Mouse (Mus musculus): Measurements from ENCODE around the gene Galnt10. TPM values are rescaled to one million over a fixed set of nuclear protein-coding genes. Genes with fewer than 3 reads are reported as not detected.

Gene Galnt10
- polyA plus RNA-seq, 1 experiment from 2014 or later: 13.8 TPM

DNA sequence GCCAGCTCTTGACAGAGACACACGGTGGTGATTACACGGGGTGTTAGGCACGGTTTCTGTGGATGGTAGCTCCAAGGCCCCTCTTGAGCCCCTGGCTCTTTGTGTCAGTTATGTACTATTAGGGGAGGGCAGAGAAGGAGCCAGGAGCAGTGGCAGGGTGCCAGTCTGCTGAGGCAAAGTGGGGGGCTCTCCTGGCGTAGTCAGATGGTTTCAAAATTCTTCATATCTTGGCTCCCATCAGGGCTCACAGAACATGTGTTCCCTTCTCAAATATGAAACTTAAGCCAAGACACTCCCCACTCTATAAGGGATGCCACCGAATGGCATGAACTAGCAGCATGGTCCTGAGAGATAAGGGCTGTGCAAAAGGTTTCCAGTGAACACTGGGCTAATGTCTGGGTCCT, 20.8 kb upstream of the Galnt10 start:
- H3K36me3 ChIP-seq (ENCODE audit: inconsistent target): no peaks in the 10 kb centered on the region
- H3K4me3 ChIP-seq (ENCODE audit: inconsistent target): no peak overlapping the region
- WGBS (ENCODE audit: missing documents): 45% methylated on average over 5 of the region's 5 CpGs
- no peaks in the 10 kb centered on the region for H3K79me2 ChIP-seq (ENCODE audit: inconsistent target)
- no peak overlapping the region for H3K27ac ChIP-seq

DNA sequence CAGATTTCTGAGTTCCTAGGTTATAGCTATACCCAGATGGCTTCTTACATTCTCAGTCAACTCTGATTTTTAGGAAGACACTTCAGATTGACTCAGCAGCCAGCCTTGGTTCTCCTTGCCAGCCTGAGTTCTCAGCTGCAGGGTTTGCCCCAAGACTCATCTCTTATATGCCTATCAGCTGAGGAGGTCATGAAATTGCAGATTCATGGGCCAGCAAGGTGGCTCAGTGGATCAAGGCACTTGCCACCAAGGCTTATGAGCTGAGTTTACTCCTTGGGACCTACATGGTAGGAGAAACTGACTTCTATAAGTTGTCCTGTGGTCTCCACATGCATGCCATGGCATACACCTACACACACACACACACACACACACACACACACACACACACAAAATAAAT, 19.8 kb upstream of the Galnt10 start:
- no peaks in the 10 kb centered on the region for H3K79me2 ChIP-seq (ENCODE audit: inconsistent target)
- no peak overlapping the region for H3K4me3 ChIP-seq (ENCODE audit: inconsistent target)
- no peaks in the 10 kb centered on the region for H3K36me3 ChIP-seq (ENCODE audit: inconsistent target)
- H3K27ac ChIP-seq: no peak overlapping the region

DNA sequence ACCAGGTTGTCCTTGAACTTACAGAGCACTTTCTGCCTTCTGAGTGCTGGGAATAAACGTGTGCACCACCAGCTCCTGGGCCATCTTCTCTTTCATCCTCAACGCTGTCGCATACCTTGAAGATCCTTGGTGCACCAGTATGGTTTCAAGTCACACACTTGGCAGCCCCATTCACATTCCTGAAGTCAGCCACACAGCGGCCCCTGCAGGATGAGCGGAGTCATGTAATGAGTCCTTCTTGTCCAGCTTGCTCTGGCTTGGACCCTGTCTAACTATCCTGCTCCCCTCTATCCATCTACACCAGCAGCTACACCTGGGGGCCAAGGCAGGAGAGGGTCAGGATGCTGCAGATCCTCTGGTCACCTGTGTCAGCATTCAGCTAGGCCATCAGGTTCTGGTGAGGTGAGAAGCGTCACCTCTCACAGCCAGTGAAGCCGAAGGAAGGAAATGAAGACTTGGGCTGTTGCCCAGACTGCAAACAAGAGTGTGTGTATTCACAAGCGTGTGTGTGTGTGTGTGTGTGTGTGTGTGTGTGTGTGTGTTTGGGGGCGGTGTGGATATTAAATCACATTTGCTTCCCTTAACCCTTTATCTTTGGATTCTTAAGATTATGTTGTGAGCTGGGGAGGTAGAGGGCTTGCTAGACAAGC, 18.0 kb upstream of the Galnt10 start:
- no peak overlapping the region for H3K4me3 ChIP-seq (ENCODE audit: inconsistent target)
- no peak overlapping the region for H3K27ac ChIP-seq
- H3K36me3 ChIP-seq (ENCODE audit: inconsistent target): no peaks in the 10 kb centered on the region
- WGBS (ENCODE audit: missing documents): 43% methylated on average over 9 of the region's 9 CpGs
- no peaks in the 10 kb centered on the region for H3K79me2 ChIP-seq (ENCODE audit: inconsistent target)

DNA sequence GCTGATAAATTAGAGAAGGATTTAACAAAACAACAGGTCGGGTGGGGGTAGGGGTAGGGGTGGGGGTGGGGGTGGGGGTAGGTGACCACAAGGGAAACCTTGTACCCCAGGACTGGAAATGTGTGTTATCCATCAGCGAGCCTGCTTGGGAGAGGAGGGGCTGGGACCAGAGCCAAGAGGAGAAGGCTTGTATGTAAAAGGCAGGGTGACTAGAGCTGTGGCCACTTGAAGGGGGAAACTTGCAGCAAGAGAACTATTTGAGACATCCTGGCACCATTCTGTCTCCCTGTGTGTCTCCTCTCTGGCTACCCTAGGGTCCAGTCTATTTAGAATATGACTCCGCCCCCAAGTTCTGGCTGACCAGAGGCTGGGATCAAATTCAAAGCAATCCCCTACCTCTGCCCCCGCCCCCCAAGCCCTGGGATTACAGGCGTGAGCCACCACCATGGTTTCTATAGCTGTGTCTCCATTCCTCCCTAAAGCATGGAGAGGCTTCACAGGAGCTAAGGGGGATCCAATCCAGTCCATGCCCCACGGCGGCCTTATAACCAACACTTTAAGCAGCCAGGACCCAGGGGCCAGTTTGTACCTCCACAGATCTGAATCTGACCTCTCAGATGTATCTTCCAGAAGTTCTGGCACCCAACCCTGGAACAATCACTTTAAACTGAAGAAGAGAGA, 13.3 kb upstream of the Galnt10 start:
- WGBS (ENCODE audit: missing documents): 84% methylated on average over 7 of the region's 7 CpGs
- Histone ChIP-seq H3K27ac (no peak overlapping the region), H3K4me3 (ENCODE audit: inconsistent target) (no peak overlapping the region), H3K36me3 (ENCODE audit: inconsistent target) (no peaks in the 10 kb centered on the region), H3K79me2 (ENCODE audit: inconsistent target) (no peaks in the 10 kb centered on the region)

DNA sequence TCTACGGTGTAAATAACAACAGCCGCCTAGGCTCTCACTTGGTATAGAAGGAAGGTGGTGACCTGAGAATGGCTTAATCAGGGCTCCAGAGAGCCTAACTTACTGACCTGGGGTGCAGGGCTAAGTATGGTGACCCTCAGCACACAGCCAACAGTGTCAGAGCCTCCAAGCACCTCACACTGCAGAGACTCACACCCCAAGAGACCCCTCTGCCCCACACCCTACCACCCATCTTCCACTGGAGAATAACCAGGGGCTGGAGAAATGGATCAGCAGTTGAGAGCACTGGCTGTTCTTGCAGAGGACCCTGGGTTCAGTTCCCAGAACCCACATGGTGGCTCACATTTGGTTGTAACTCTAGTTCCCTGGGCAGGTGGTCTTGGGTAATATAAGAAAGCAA, 12.2 kb upstream of the Galnt10 start:
- H3K79me2 ChIP-seq (ENCODE audit: inconsistent target): no peaks in the 10 kb centered on the region
- no peaks in the 10 kb centered on the region for H3K36me3 ChIP-seq (ENCODE audit: inconsistent target)
- no peak overlapping the region for H3K27ac ChIP-seq
- H3K4me3 ChIP-seq (ENCODE audit: inconsistent target): no peak overlapping the region
- 100% methylated on average over 2 of the region's 2 CpGs for WGBS (ENCODE audit: missing documents)

- no peaks in the 10 kb centered on the region for H3K79me2 ChIP-seq (ENCODE audit: inconsistent target)
- no peak overlapping the region for H3K27ac ChIP-seq
- no peak overlapping the region for H3K4me3 ChIP-seq (ENCODE audit: inconsistent target)
- H3K36me3 ChIP-seq (ENCODE audit: inconsistent target): no peaks in the 10 kb centered on the region
- 49% methylated on average over 6 of the region's 6 CpGs for WGBS (ENCODE audit: missing documents)
These were observed 11.2 kb upstream of the Galnt10 start for GRCm38 (mm10) chr11:57633975-57634585.

DNA sequence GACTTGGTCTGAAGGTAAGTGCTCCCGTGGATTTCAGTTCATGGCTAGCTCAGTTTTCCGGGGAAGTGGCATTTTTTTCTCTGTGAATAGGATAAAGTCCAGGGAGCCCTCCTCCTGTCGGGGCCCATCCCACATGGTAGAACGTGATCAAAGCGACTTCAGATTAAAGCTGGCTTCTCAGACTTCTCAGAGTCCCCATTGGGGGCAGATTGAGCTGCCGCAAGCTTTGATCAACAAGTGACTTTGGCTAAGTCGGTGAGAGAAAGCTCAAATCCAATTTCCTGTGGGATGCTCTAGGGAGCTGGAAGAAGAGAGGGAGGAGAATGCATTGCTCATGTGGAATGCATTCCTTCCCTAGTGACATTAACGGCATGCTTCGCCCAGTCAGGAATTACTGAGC, 10.1 kb upstream of the Galnt10 start:
- WGBS (ENCODE audit: missing documents): 86% methylated on average over 9 of the region's 9 CpGs

DNA sequence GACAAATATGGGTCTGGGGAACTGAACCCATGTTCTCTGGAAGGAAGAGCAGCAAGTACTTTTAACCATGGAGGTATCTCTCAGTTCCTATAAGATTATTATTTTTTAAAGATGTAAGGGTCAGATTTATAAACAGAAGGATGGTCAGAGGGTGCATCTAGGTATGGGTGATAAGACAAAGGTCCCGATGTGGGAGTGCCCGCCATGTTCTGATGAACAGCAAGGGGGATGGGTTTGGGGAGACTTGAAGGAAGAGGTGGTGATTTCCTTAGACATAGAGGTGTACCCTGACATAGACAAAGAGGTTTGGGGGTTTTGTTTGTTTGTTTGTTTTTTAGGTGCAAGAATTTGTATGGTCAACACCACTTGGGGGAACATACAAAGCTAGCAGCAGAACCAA, 1.6 kb upstream of the Galnt10 start:
- WGBS (ENCODE audit: missing documents): 60% methylated on average over 2 of the region's 2 CpGs
- H3K27ac ChIP-seq: peak overlapping the region; percentile 97
- peaks cover 22% of the 10 kb centered on the region; the same call in 1 of the 2 replicates for H3K79me2 ChIP-seq (ENCODE audit: inconsistent target)
- peak overlapping the region; percentile 76 for H3K4me3 ChIP-seq (ENCODE audit: inconsistent target)
- H3K36me3 ChIP-seq (ENCODE audit: inconsistent target): no peaks in the 10 kb centered on the region

More for the DNA sequence above, 10.1 kb upstream of the Galnt10 start:
- no peak overlapping the region for H3K4me3 ChIP-seq (ENCODE audit: inconsistent target)
- H3K79me2 ChIP-seq (ENCODE audit: inconsistent target): no peaks in the 10 kb centered on the region
- no peaks in the 10 kb centered on the region for H3K36me3 ChIP-seq (ENCODE audit: inconsistent target)
- no peak overlapping the region for H3K27ac ChIP-seq

GRCm38 (mm10) chr11:57644245-57645017, 811 bp upstream of the Galnt10 start:
- Histone ChIP-seq H3K27ac (peak overlapping the region; percentile 97), H3K4me3 (ENCODE audit: inconsistent target) (peak overlapping the region; percentile 76)
- 2% methylated on average over 30 of the region's 30 CpGs for WGBS (ENCODE audit: missing documents)

DNA sequence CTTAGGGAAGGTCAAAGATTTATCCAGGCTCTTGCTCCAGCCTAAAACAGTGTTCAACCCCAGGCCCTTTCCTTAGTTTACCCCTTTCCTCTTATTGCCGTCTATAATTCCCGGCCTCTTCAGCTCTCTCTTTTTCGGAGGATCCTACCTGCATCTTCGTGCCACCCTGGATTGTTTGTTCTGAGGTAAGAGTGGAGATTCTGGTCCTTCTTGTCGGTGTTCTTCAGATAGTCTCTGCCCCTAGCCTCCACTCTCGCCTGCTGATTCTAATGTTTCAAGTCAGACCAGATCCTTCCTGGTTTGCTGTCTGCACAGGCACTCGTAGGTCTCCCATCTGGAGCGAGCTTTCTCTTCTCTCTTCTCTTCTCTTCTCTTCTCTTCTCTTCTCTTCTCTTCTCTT, 605 bp downstream of the Galnt10 start:
- H3K4me3 ChIP-seq (ENCODE audit: inconsistent target): peak overlapping the region; percentile 46
- H3K27ac ChIP-seq: no peak overlapping the region
- H3K36me3 ChIP-seq (ENCODE audit: inconsistent target): no peaks in the 10 kb centered on the region
- peaks cover 42% of the 10 kb centered on the region; the same call in 1 of the 2 replicates for H3K79me2 ChIP-seq (ENCODE audit: inconsistent target)
- 26% methylated on average over 8 of the region's 8 CpGs for WGBS (ENCODE audit: missing documents)

More at GRCm38 (mm10) chr11:57644245-57645017, 811 bp upstream of the Galnt10 start:
- H3K36me3 ChIP-seq (ENCODE audit: inconsistent target): no peaks in the 10 kb centered on the region
- H3K79me2 ChIP-seq (ENCODE audit: inconsistent target): peaks cover 28% of the 10 kb centered on the region; the same call in 1 of the 2 replicates

DNA sequence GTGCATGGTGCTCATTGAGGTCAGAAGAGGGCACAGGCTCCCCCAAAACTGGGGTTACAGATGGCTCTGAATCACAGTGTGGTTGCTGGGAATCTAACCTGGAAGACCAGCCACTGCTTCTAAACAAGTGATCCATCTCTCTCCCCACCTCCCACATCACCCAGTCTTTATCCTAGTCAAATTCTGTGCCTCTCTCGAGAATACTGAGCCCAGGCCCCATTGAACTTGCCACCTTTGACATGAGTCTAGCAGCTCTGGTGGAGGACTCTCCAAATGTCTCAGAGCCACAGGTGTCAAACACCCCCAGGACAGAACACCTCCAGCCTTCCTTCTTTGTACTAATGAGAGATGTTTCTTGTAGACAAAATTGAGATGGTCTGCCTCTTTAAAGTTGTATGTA, 1.2 kb downstream of the Galnt10 start:
- Histone ChIP-seq H3K27ac (no peak overlapping the region), H3K4me3 (ENCODE audit: inconsistent target) (no peak overlapping the region), H3K79me2 (ENCODE audit: inconsistent target) (peaks cover 47% of the 10 kb centered on the region; the same call in 1 of the 2 replicates), H3K36me3 (ENCODE audit: inconsistent target) (no peaks in the 10 kb centered on the region)
- 17% methylated on average over 1 of the region's 1 CpGs for WGBS (ENCODE audit: missing documents)

GRCm38 (mm10) chr11:57646940-57647339, 1.7 kb downstream of the Galnt10 start:
- 96% methylated on average over 8 of the region's 8 CpGs for WGBS (ENCODE audit: missing documents)
- Histone ChIP-seq H3K4me3 (ENCODE audit: inconsistent target) (no peak overlapping the region), H3K36me3 (ENCODE audit: inconsistent target) (no peaks in the 10 kb centered on the region), H3K27ac (no peak overlapping the region), H3K79me2 (ENCODE audit: inconsistent target) (peaks cover 53% of the 10 kb centered on the region; the same call in 1 of the 2 replicates)

DNA sequence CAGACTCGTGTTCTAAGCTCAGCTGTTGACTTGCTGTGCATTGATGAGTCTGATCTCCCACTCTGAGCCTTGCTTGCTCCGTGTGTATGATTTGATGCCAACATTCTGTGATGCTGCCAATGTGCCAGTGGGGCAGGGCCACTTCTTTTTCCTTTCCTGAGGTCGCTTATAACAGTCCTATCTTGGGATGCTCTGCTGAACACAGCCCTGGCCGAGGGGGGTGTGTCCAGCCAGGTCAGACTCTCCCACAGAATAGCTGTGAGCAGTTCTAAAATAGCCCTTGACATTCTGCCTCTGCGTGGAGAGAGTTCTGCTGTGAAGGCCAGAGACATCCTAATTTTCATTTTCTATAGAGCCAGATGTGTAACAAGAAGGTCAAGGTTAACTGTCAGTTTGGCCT, 2.2 kb downstream of the Galnt10 start:
- Histone ChIP-seq H3K79me2 (ENCODE audit: inconsistent target) (peaks cover 58% of the 10 kb centered on the region; the same call in 1 of the 2 replicates), H3K4me3 (ENCODE audit: inconsistent target) (no peak overlapping the region), H3K27ac (no peak overlapping the region), H3K36me3 (ENCODE audit: inconsistent target) (no peaks in the 10 kb centered on the region)
- 86% methylated on average over 5 of the region's 5 CpGs for WGBS (ENCODE audit: missing documents)

GRCm38 (mm10) chr11:57648196-57648800, 3.1 kb downstream of the Galnt10 start:
- H3K36me3 ChIP-seq (ENCODE audit: inconsistent target): no peaks in the 10 kb centered on the region
- no peak overlapping the region for H3K27ac ChIP-seq
- H3K79me2 ChIP-seq (ENCODE audit: inconsistent target): peaks cover 65% of the 10 kb centered on the region; the same call in 1 of the 2 replicates
- 93% methylated on average over 11 of the region's 11 CpGs for WGBS (ENCODE audit: missing documents)
- H3K4me3 ChIP-seq (ENCODE audit: inconsistent target): no peak overlapping the region
